Mouse (Mus musculus) monocyte, adult 59 days (primary cell): ENCODE results near the gene Thrb. TPM values are rescaled to one million over a fixed set of nuclear protein-coding genes. Genes with fewer than 3 reads are reported as not detected.

ENCODE experiments used
- total RNA-seq, 2 experiments: library from RNA; stranded (reverse); gene quantifications; one replicate each; pipeline ENCODE4 v1.2.4; 2023

Gene Thrb
- total RNA-seq, result 1 to 10 TPM; 3.2 to 3.8 TPM

GRCm38 (mm10) chr14:17659686-17660328 lies at the start of gene Thrb:
Thrb (plus strand) TSS chr14:17660261.

